Mouse (Mus musculus) intestine, embryonic 16.5 days (tissue): ENCODE data around the gene Cand2. TPM values are rescaled to one million over a fixed set of nuclear protein-coding genes. Genes with fewer than 3 reads are reported as not detected.

ENCODE experiments used
- ATAC-seq: fragments of 200-750 bp; cut with Nextera tagmentation; 2 replicates; pipeline ENCODE4 v1.8.0; 2017; ENCODE audit warnings: moderate TSS enrichment, moderate library complexity
- H3K27ac ChIP-seq: fragments of 300-500 bp; sonication (generic); 2 replicates; pipeline ENCODE4 v1.5.1; 2014; ENCODE audit warnings: mild to moderate bottlenecking, low read length
- H3K27me3 ChIP-seq: fragments of 300-500 bp; sonication (generic); replicated peaks from 2 replicates; pipeline ENCODE4 v1.6.1; 2014; ENCODE audit warnings: low read length, control low read depth, mixed read lengths; ENCODE audit not compliant: control insufficient read depth, insufficient read depth
- H3K36me3 ChIP-seq: fragments of 300-500 bp; sonication (generic); 2 replicates; pipeline ENCODE4 v1.6.1; 2014; ENCODE audit warnings: low read length, control low read depth; ENCODE audit not compliant: control insufficient read depth, insufficient read depth
- H3K4me1 ChIP-seq: fragments of 300-500 bp; sonication (generic); 2 replicates; pipeline ENCODE4 v1.6.1; 2014; ENCODE audit warnings: low read length, control low read depth, mixed read lengths; ENCODE audit not compliant: control insufficient read depth, insufficient read depth
- H3K4me2 ChIP-seq: fragments of 300-500 bp; sonication (generic); 2 replicates; pipeline ENCODE4 v1.6.1; 2014; ENCODE audit warnings: low read depth, low read length, control low read depth
- H3K4me3 ChIP-seq: fragments of 300-500 bp; sonication (generic); 2 replicates; pipeline ENCODE4 v1.5.1; 2014; ENCODE audit warnings: mild to moderate bottlenecking, low read length
- H3K9ac ChIP-seq: fragments of 300-500 bp; sonication (generic); 2 replicates; pipeline ENCODE4 v1.6.1; 2014; ENCODE audit warnings: low read depth, low read length
- H3K9me3 ChIP-seq: fragments of 300-500 bp; sonication (generic); 2 replicates; pipeline ENCODE4 v1.6.1; 2016; ENCODE audit warnings: low read length, control low read depth; ENCODE audit not compliant: control insufficient read depth
- WGBS: fragments of 180-500 bp; shearing (Covaris S2); extraction: QIAGEN DNeasy Blood & Tissue Kit; methylation state at CpG from one replicate; pipeline ENCODE4 v1.1.7; 2014; 5-methylcytosine and 5-hydroxymethylcytosine counted together
- microRNA-seq: library from miRNA; unstranded; fragments of <30 nt; microRNA quantifications from one replicate; pipeline ENCODE4, GENCODE M21; 2016
- polyA plus RNA-seq: library from polyadenylated mRNA; unstranded; fragments of >200 nt; fragmentation: Nextera tagmentation; extraction: Ambion mirVana; gene quantifications from 2 replicates; pipeline ENCODE4 v1.2.1, GENCODE M21; 2015

The Cand2 gene
- polyA plus RNA-seq, 1 experiment from 2014 or later = 13.3 TPM

GRCm38 (mm10) chr6:115854432-115854831 lies 80.1 kb downstream of the Cand2 start:
- H3K27me3 ChIP-seq = no peaks in the 10 kb centered on the region
- H3K36me3 ChIP-seq = 0 out of 2 replicates have a peak, but pooled peaks cover 2% of the 10 kb centered on the region
- H3K4me2 ChIP-seq = no peak overlapping the region
- H3K9me3 ChIP-seq = no peaks in the 10 kb centered on the region
- H3K4me1 ChIP-seq = peaks cover 14% of the 10 kb centered on the region
- WGBS = 69% methylated on average over 2 of the region's 2 CpGs
- H3K27ac ChIP-seq = no peak overlapping the region
- no peak for ATAC-seq
- H3K4me3 ChIP-seq = no peak overlapping the region
- H3K9ac ChIP-seq = no peak overlapping the region

Small RNA genes within 50 kb of the gene (microRNA-seq; reads per million reads assigned to microRNA genes)
- 0.68 reads per million for gene Mir7660

Other genes starting within 250 kb of the Cand2 start
- gene Tsen2, start 229.9 kb upstream of the Cand2 start, polyA plus RNA-seq = 22.6 and 25.5 TPM in 2 replicates
- 51.3 and 56.2 TPM in 2 replicates for gene Mkrn2os, start 182.0 kb upstream of the Cand2 start, polyA plus RNA-seq
- 25.6 and 25.9 TPM in 2 replicates for gene Mkrn2, start 172.6 kb upstream of the Cand2 start, polyA plus RNA-seq
- gene Raf1, start 97.9 kb upstream of the Cand2 start, polyA plus RNA-seq = 71.4 and 75.4 TPM in 2 replicates
- gene Tmem40, start 12.1 kb upstream of the Cand2 start, polyA plus RNA-seq = 0.70 and 1.5 TPM in 2 replicates
- gene Rpl32, start 34.2 kb downstream of the Cand2 start, polyA plus RNA-seq = 1,840 and 1,978 TPM in 2 replicates
- gene Efcab12, start 63.9 kb downstream of the Cand2 start, polyA plus RNA-seq = 0.36 and 0.44 TPM in 2 replicates
- gene Mbd4, start 78.8 kb downstream of the Cand2 start, polyA plus RNA-seq = 10.0 and 12.2 TPM in 2 replicates
- gene Ift122, start 78.9 kb downstream of the Cand2 start, polyA plus RNA-seq = 13.0 and 13.1 TPM in 2 replicates
- gene Rho, start 157.2 kb downstream of the Cand2 start, polyA plus RNA-seq = 0.31 TPM in 1 of 2 replicates, not detected in the other
- gene H1foo, start 170.4 kb downstream of the Cand2 start, polyA plus RNA-seq = not detected in 2 replicates
- 18.7 and 19.3 TPM in 2 replicates for gene Plxnd1, start 220.5 kb downstream of the Cand2 start, polyA plus RNA-seq